Mouse (Mus musculus): ENCODE data around the gene Fndc1. TPM values are rescaled to one million over a fixed set of nuclear protein-coding genes. Genes with fewer than 3 reads are reported as not detected.

Fndc1 gene
- polyA plus RNA-seq, 1 experiment from 2014 or later, result 2.2 TPM

DNA sequence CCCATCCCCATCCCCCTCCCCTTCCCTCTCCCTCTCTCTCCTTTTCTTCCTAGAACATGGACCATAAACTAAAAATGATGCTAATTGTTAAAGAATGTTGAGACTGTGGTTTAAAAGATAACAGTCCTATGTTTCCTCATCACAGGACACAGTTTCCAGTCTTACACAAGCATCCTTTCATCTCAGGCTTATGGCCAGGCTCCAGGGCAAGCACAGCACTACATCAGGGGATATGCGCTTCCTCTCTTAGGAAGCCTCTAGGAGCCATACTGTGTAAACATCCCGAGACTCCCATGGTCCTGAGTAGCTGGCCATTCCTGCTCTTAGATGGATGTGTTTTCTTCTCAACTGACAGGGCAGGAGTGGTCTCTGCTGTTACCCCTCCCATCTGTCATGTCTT, 114.1 kb downstream of the Fndc1 start:
- Histone ChIP-seq H3K27ac (ENCODE audit: low read depth, low read length) (no peak overlapping the region), H3K4me3 (ENCODE audit: low read depth, low read length) (no peak overlapping the region), H3K27me3 (ENCODE audit: control insufficient read depth, insufficient read depth, low read length) (no peaks in the 10 kb centered on the region), H3K9ac (ENCODE audit: low read depth, low read length) (no peak overlapping the region), H3K36me3 (ENCODE audit: control insufficient read depth, insufficient read depth, low read length) (no peaks in the 10 kb centered on the region), H3K9me3 (replicated peaks; ENCODE audit: control insufficient read depth, low read length) (no peaks in the 10 kb centered on the region), H3K4me1 (ENCODE audit: control insufficient read depth, insufficient read depth, low read length) (no peaks in the 10 kb centered on the region), H3K4me2 (no peak overlapping the region)
- ATAC-seq (replicated peaks; ENCODE audit: insufficient number of reproducible peaks, low FRiP score, low TSS enrichment), result no peak
- 51% methylated on average over 2 of the region's 2 CpGs for WGBS (ENCODE audit: insufficient replicate concordance)

DNA sequence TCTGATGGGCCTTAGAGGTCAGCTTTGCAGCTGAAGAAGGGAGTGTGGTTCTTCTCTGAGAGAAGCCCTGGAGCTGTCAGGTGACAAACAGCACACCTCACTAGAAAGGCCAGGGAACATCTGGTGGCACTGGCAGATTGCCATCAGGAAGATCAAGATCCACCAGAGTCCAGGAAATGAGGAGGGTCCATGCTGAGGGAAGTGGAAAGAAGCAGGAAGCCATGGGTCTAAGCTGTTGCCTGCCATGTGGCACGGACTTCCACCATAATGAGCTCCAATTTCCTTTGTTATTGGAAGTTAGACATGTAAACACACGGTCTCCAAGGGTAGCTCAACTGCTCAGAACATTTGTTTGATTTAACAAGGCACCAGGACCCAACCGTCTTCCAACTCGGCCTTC, 120.0 kb downstream of the Fndc1 start:
- Histone ChIP-seq H3K36me3 (ENCODE audit: control insufficient read depth, insufficient read depth, low read length) (no peaks in the 10 kb centered on the region), H3K4me1 (ENCODE audit: control insufficient read depth, insufficient read depth, low read length) (no peaks in the 10 kb centered on the region), H3K4me3 (ENCODE audit: low read depth, low read length) (no peak overlapping the region), H3K9me3 (replicated peaks; ENCODE audit: control insufficient read depth, low read length) (no peaks in the 10 kb centered on the region), H3K27ac (ENCODE audit: low read depth, low read length) (no peak overlapping the region), H3K4me2 (no peak overlapping the region), H3K27me3 (ENCODE audit: control insufficient read depth, insufficient read depth, low read length) (no peaks in the 10 kb centered on the region), H3K9ac (ENCODE audit: low read depth, low read length) (no peak overlapping the region)
- ATAC-seq (replicated peaks; ENCODE audit: insufficient number of reproducible peaks, low FRiP score, low TSS enrichment), result no peak
- WGBS (ENCODE audit: insufficient replicate concordance), result 70% methylated on average over 4 of the region's 4 CpGs

DNA sequence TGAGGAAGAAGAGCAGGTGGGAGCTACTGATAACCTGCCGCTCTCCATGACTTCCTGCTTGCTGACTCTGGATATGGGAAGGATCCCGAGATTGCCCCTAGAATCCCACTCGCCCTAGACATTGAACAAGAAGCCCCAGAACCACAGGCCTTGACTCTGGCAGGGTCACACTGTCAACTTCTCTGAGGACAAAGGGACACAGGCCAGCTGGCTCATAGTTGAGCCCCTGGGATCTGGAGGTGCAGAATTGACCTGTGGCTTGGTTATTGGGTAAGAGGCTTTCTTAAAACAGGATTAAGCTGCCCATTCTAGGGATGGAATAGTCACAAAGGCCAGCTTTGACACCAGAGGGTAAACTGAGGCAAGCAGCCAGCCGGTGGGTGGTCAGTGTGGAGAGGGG, 136.8 kb downstream of the Fndc1 start:
- WGBS (ENCODE audit: insufficient replicate concordance), result 59% methylated on average over 4 of the region's 4 CpGs
- Histone ChIP-seq H3K4me1 (ENCODE audit: control insufficient read depth, insufficient read depth, low read length) (no peaks in the 10 kb centered on the region), H3K4me2 (no peak overlapping the region), H3K36me3 (ENCODE audit: control insufficient read depth, insufficient read depth, low read length) (no peaks in the 10 kb centered on the region), H3K27ac (ENCODE audit: low read depth, low read length) (no peak overlapping the region), H3K9ac (ENCODE audit: low read depth, low read length) (no peak overlapping the region), H3K27me3 (ENCODE audit: control insufficient read depth, insufficient read depth, low read length) (no peaks in the 10 kb centered on the region), H3K9me3 (replicated peaks; ENCODE audit: control insufficient read depth, low read length) (no peaks in the 10 kb centered on the region), H3K4me3 (ENCODE audit: low read depth, low read length) (no peak overlapping the region)
- no peak for ATAC-seq (replicated peaks; ENCODE audit: insufficient number of reproducible peaks, low FRiP score, low TSS enrichment)

Small RNA genes lying within 50 kb of the gene (microRNA-seq; reads per million reads assigned to microRNA genes)
- gene Gm25872 (ENCODE audit: borderline number of aligned reads), result not detected

Other genes with a start within 250 kb of the Fndc1 start
- gene Tagap, start 98.7 kb upstream of the Fndc1 start, polyA plus RNA-seq (2014; fragmentation: Nextera tagmentation; extraction: Ambion mirVana), result 0.09 and 0.24 TPM in 2 replicates
- gene Rsph3a, start 118.3 kb upstream of the Fndc1 start, polyA plus RNA-seq (2014; fragmentation: Nextera tagmentation; extraction: Ambion mirVana), result 51.7 and 60.0 TPM in 2 replicates